Mouse (Mus musculus) megakaryocyte, embryonic 14.5 days (primary cell): ENCODE data around the gene Olfr193.

Source experiments
- FLI1 ChIP-seq: IDR thresholded peaks from 2 replicates; pipeline ENCODE4 v1.6.1; 2012; ENCODE audit warnings: low read length, inconsistent platforms, mixed read lengths
- GATA1 ChIP-seq: IDR thresholded peaks from 3 replicates; pipeline ENCODE4 v1.6.1; 2012; ENCODE audit warnings: mixed read lengths, low read length, inconsistent platforms, borderline replicate concordance

DNA sequence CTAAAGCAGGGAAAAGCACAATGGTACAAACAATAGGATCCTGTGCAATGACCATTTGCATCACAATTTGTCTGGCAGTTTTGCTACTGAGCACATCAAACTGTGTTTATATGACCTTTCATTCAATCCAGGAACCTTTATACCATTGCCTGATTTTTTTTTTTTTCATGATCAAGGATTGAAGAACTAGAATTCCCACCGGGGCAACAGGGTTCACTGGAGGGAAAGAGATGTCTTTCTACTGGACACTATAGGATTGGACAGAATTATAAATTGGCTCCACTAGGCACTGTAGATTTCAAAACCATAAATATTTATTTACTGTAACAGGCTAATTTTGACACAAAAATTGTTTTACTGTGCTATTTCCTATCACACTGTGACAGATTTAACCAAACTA lies at the start of gene Olfr193:
- TF ChIP-seq GATA1 (no peak), FLI1 (no peak)
